Mouse (Mus musculus): ENCODE data around the gene Fam189a1. TPM values are rescaled to one million over a fixed set of nuclear protein-coding genes. Genes with fewer than 3 reads are reported as not detected.

Fam189a1 gene
- total and polyA plus RNA-seq, 3 experiments = not detected

GRCm38 (mm10) chr7:64830214-64830995 is 326.0 kb downstream of the Fam189a1 start:
- Histone ChIP-seq H3K27me3 (ENCODE audit: control insufficient read depth in 1 of 2, insufficient read depth in 2 of 2, low read length in 2 of 2) (no peaks in the 10 kb centered on the region), H3K9me3 (replicated peaks; ENCODE audit: insufficient read depth, low read length) (no peaks in the 10 kb centered on the region), H3K4me1 (ENCODE audit: control insufficient read depth in 1 of 2, insufficient read depth in 2 of 2, low read length in 2 of 2) (no peaks in the 10 kb centered on the region), H3K4me3 (ENCODE audit: control insufficient read depth in 1 of 2, insufficient read depth in 1 of 2, low read depth in 2 of 2, low read length in 2 of 2) (no peak overlapping the region), H3K79me2 (ENCODE audit: control insufficient read depth, insufficient read depth, low read length, poor library complexity) (no peaks in the 10 kb centered on the region), H3K9ac (ENCODE audit: control insufficient read depth, low read depth, low read length, poor library complexity, severe bottlenecking) (no peak overlapping the region), H3K27ac (ENCODE audit: control insufficient read depth, low read depth, low read length) (no peak overlapping the region), H3K36me3 (ENCODE audit: control insufficient read depth in 1 of 2, insufficient read depth in 2 of 2, low read length in 2 of 2) (no peaks in the 10 kb centered on the region)
- TF ChIP-seq MAFK (IDR thresholded peaks at IDR 0.05; ENCODE audit: borderline replicate concordance, low read depth, low read length) (no peak), ELF1 (IDR thresholded peaks at IDR 0.05; ENCODE audit: low read depth, low read length) (no peak), SMC3 (IDR thresholded peaks at IDR 0.05; ENCODE audit: low read depth, low read length) (no peak), EP300 (IDR thresholded peaks at IDR 0.05; ENCODE audit: low read depth in 1 of 2, low read length in 2 of 2) (no peak), RAD21 (IDR thresholded peaks at IDR 0.05; ENCODE audit: low read depth, low read length) (no peak), TBP (IDR thresholded peaks at IDR 0.05; ENCODE audit: low read depth, low read length) (no peak), USF1 (IDR thresholded peaks at IDR 0.05; ENCODE audit: low read depth, low read length) (no peak), MAZ (IDR thresholded peaks at IDR 0.05; ENCODE audit: low read depth, low read length) (no peak), CHD2 (IDR thresholded peaks at IDR 0.05; ENCODE audit: low read length) (no peak), MYC (IDR thresholded peaks at IDR 0.05; ENCODE audit: low read depth, low read length) (no peak), SIN3A (IDR thresholded peaks at IDR 0.05; ENCODE audit: low read length) (no peak), MEF2A (IDR thresholded peaks at IDR 0.05; ENCODE audit: extremely low read depth, insufficient replicate concordance, low read depth, low read length, poor library complexity, severe bottlenecking) (no peak)
- DNase-seq (ENCODE audit: low read depth, low spot score) = no peak

GRCm38 (mm10) chr7:64821081-64821480 is 335.3 kb downstream of the Fam189a1 start:
- Histone ChIP-seq H3K9me3 (replicated peaks; ENCODE audit: insufficient read depth, low read length) (no peaks in the 10 kb centered on the region), H3K27me3 (ENCODE audit: control insufficient read depth in 1 of 2, insufficient read depth in 2 of 2, low read length in 2 of 2) (no peaks in the 10 kb centered on the region), H3K36me3 (ENCODE audit: control insufficient read depth in 1 of 2, insufficient read depth in 2 of 2, low read length in 2 of 2) (no peaks in the 10 kb centered on the region), H3K9ac (ENCODE audit: control insufficient read depth, low read depth, low read length, poor library complexity, severe bottlenecking) (no peak overlapping the region), H3K4me1 (ENCODE audit: control insufficient read depth in 1 of 2, insufficient read depth in 2 of 2, low read length in 2 of 2) (no peaks in the 10 kb centered on the region), H3K4me3 (ENCODE audit: control insufficient read depth in 1 of 2, insufficient read depth in 1 of 2, low read depth in 2 of 2, low read length in 2 of 2) (no peak overlapping the region), H3K79me2 (ENCODE audit: control insufficient read depth, insufficient read depth, low read length, poor library complexity) (no peaks in the 10 kb centered on the region), H3K27ac (ENCODE audit: control insufficient read depth, low read depth, low read length) (no peak overlapping the region)
- TF ChIP-seq ZNF384 (IDR thresholded peaks at IDR 0.05; ENCODE audit: low read depth, low read length) (no peak), MYC (IDR thresholded peaks at IDR 0.05; ENCODE audit: low read depth, low read length) (no peak), EP300 (IDR thresholded peaks at IDR 0.05; ENCODE audit: low read depth in 1 of 2, low read length in 2 of 2) (no peak), MXI1 (IDR thresholded peaks at IDR 0.05; ENCODE audit: low read depth, low read length) (no peak), KAT2A (conservative IDR thresholded peaks at IDR 0.05; ENCODE audit: low read depth, low read length) (no peak), POLR2AphosphoS5 (IDR thresholded peaks at IDR 0.05; ENCODE audit: borderline replicate concordance, low read depth, low read length) (no peak), UBTF (IDR thresholded peaks at IDR 0.05; ENCODE audit: borderline replicate concordance, insufficient read depth, low read depth, low read length) (no peak), MYB (IDR thresholded peaks at IDR 0.05; ENCODE audit: low read depth, low read length) (no peak), MEF2A (IDR thresholded peaks at IDR 0.05; ENCODE audit: extremely low read depth, insufficient replicate concordance, low read depth, low read length, poor library complexity, severe bottlenecking) (no peak), TBP (IDR thresholded peaks at IDR 0.05; ENCODE audit: low read depth, low read length) (no peak), RCOR1 (IDR thresholded peaks at IDR 0.05; ENCODE audit: low read depth, low read length) (no peak), E2F4 (IDR thresholded peaks at IDR 0.05; ENCODE audit: borderline replicate concordance, low read depth, low read length) (no peak), ZMIZ1 (IDR thresholded peaks at IDR 0.05; ENCODE audit: low read depth, low read length) (no peak), NELFE (IDR thresholded peaks at IDR 0.05; ENCODE audit: low read depth, low read length) (no peak), JUND (IDR thresholded peaks at IDR 0.05; ENCODE audit: low read depth, low read length) (no peak), ELF1 (IDR thresholded peaks at IDR 0.05; ENCODE audit: low read depth, low read length) (no peak), ETS1 (IDR thresholded peaks at IDR 0.05; ENCODE audit: low read depth, low read length) (no peak), USF2 (IDR thresholded peaks at IDR 0.05; ENCODE audit: borderline replicate concordance in 1 of 2, insufficient read depth in 1 of 2, low read depth in 1 of 2, low read length in 2 of 2) (no peak)
- no peak for DNase-seq (ENCODE audit: low read depth, low spot score)
